Mouse (Mus musculus): ENCODE measurements at regions not wholly inside any gene's neighbourhood (a gene's known extent, or its start where the extent isn't known, plus 50 kb on each side); places are given as distances from the start of the nearest gene placed in this dataset.

DNA sequence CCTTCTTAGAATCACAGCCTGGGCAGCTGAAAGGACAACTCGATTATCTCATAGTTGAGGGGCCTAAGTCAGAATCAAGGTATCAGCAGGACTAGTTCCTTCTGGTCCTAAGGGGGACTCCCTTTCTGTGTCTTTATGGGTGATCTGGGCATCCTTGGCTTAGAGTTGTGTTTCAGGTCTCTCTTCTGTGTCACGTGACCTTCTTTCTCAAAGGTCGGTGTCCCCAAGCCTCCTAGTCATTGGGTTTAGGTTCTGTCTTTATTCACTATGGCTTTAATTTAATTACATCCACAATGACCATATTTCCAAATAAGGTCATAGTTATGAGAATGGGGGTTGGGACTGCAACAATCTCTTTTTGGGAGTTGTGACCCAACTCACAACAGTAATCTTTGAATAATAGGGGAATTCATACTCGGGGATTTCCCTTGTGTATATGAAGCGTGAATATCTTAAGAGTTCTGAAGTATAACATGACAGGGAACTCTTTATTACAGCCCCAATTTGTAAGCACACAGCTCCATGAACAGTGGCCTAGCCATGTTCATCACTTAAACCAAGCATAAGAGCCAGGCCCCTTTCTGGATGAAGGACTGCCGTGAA lies 263.8 kb downstream of the Gm49356 start:
- no peak overlapping the region for H3K9ac ChIP-seq (ENCODE audit: low read depth, low read length)
- no peak overlapping the region for H3K4me2 ChIP-seq (replicated peaks; ENCODE audit: low read depth, low read length)
- ATAC-seq (ENCODE audit: low FRiP score) = no peak
- H3K36me3 ChIP-seq (ENCODE audit: control insufficient read depth, insufficient read depth, low read length) = no peaks in the 10 kb centered on the region
- no peaks in the 10 kb centered on the region for H3K27me3 ChIP-seq (ENCODE audit: control insufficient read depth, insufficient read depth, low read length)
- no peak for DNase-seq (ENCODE audit: low spot score)
- no peaks in the 10 kb centered on the region; the same call in 1 of the 2 replicates for H3K4me1 ChIP-seq (replicated peaks; ENCODE audit: control insufficient read depth, insufficient read depth, low read length)
- 91% methylated on average over 6 of the region's 6 CpGs for WGBS
- H3K9me3 ChIP-seq (ENCODE audit: control insufficient read depth, low read length) = no peaks in the 10 kb centered on the region
- H3K27ac ChIP-seq (ENCODE audit: low read depth, low read length) = no peak overlapping the region
- H3K4me3 ChIP-seq (ENCODE audit: low read depth, low read length) = no peak overlapping the region

GRCm38 (mm10) chr15:59153416-59154250 lies 264.5 kb downstream of the Gm49356 start:
- Histone ChIP-seq H3K27me3 (ENCODE audit: control insufficient read depth, insufficient read depth, low read length) (no peaks in the 10 kb centered on the region), H3K27ac (ENCODE audit: low read depth, low read length) (no peak overlapping the region), H3K9me3 (ENCODE audit: control insufficient read depth, low read length) (no peaks in the 10 kb centered on the region), H3K4me3 (ENCODE audit: low read depth, low read length) (no peak overlapping the region), H3K4me2 (replicated peaks; ENCODE audit: low read depth, low read length) (no peak overlapping the region), H3K4me1 (replicated peaks; ENCODE audit: control insufficient read depth, insufficient read depth, low read length) (no peaks in the 10 kb centered on the region; the same call in 1 of the 2 replicates), H3K9ac (ENCODE audit: low read depth, low read length) (no peak overlapping the region), H3K36me3 (ENCODE audit: control insufficient read depth, insufficient read depth, low read length) (no peaks in the 10 kb centered on the region)
- WGBS = 58% methylated on average over 16 of the region's 16 CpGs
- DNase-seq (ENCODE audit: low spot score) (no peak), ATAC-seq (ENCODE audit: low FRiP score) (no peak)

DNA sequence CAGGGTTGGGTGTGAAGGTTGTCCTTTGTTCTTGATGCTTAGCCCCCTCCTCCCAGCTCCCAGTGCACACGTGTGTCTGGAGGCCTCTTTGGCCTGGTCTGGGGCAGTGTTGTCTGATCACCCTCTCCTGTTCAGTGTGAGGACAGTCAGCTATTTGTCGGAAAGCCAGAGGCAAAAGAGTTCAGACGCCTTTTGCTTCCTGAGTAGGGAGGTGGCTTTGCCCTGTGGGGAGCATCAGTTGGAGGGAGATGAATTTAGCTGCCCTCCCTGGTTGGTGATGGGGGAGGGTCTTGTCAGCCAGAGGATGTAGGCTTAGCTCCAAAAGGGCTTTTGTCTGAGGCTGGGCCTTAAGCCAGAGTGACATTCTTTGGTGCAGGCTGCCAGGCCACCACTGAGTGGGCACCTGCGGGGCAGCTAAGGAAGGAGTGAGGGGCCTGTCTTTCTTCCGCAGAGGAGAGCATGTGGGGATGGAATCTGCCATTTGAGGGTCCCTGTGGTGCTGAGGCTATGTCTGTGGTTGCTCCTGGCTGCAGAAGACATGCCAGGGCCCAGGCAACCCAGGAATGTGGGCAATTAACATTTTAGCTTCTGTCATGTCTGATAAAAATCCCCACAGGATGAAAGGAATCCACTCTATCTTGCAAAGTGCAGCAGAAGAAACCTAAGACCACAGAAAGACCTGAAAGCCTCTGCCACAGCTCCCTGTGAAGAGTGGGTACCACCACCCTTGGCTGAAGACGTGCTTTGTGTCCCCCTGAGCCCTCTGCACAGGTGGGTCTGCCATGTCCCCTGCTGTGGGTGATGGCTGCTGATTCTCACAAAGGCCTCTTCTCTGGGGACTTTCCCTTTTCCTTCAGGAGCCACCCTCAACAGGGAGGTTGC lies 265.6 kb downstream of the Gm49356 start:
- WGBS = 12% methylated on average over 6 of the region's 6 CpGs
- H3K4me1 ChIP-seq (replicated peaks; ENCODE audit: control insufficient read depth, insufficient read depth, low read length) = no peaks in the 10 kb centered on the region; the same call in 1 of the 2 replicates
- no peaks in the 10 kb centered on the region for H3K27me3 ChIP-seq (ENCODE audit: control insufficient read depth, insufficient read depth, low read length)
- H3K36me3 ChIP-seq (ENCODE audit: control insufficient read depth, insufficient read depth, low read length) = no peaks in the 10 kb centered on the region
- H3K9ac ChIP-seq (ENCODE audit: low read depth, low read length) = no peak overlapping the region
- H3K9me3 ChIP-seq (ENCODE audit: control insufficient read depth, low read length) = no peaks in the 10 kb centered on the region
- ATAC-seq (ENCODE audit: low FRiP score) = peak; percentile 66
- H3K27ac ChIP-seq (ENCODE audit: low read depth, low read length) = no peak overlapping the region
- no peak overlapping the region for H3K4me3 ChIP-seq (ENCODE audit: low read depth, low read length)
- no peak overlapping the region for H3K4me2 ChIP-seq (replicated peaks; ENCODE audit: low read depth, low read length)
- DNase-seq (ENCODE audit: low spot score) = peak; percentile 31

GRCm38 (mm10) chr15:59155289-59155623 lies 266.2 kb downstream of the Gm49356 start:
- DNase-seq (ENCODE audit: low spot score) = no peak
- no peaks in the 10 kb centered on the region for H3K9me3 ChIP-seq (ENCODE audit: control insufficient read depth, low read length)
- H3K4me2 ChIP-seq (replicated peaks; ENCODE audit: low read depth, low read length) = no peak overlapping the region
- H3K9ac ChIP-seq (ENCODE audit: low read depth, low read length) = no peak overlapping the region
- no peaks in the 10 kb centered on the region for H3K27me3 ChIP-seq (ENCODE audit: control insufficient read depth, insufficient read depth, low read length)
- no peak overlapping the region for H3K4me3 ChIP-seq (ENCODE audit: low read depth, low read length)
- H3K36me3 ChIP-seq (ENCODE audit: control insufficient read depth, insufficient read depth, low read length) = no peaks in the 10 kb centered on the region
- H3K27ac ChIP-seq (ENCODE audit: low read depth, low read length) = no peak overlapping the region
- ATAC-seq (ENCODE audit: low FRiP score) = no peak
- no peaks in the 10 kb centered on the region; the same call in 1 of the 2 replicates for H3K4me1 ChIP-seq (replicated peaks; ENCODE audit: control insufficient read depth, insufficient read depth, low read length)

- Histone ChIP-seq H3K4me3 (ENCODE audit: low read depth, low read length) (no peak overlapping the region), H3K9ac (ENCODE audit: low read depth, low read length) (no peak overlapping the region), H3K4me1 (replicated peaks; ENCODE audit: control insufficient read depth, insufficient read depth, low read length) (no peaks in the 10 kb centered on the region; the same call in 1 of the 2 replicates), H3K4me2 (replicated peaks; ENCODE audit: low read depth, low read length) (no peak overlapping the region), H3K36me3 (ENCODE audit: control insufficient read depth, insufficient read depth, low read length) (no peaks in the 10 kb centered on the region), H3K9me3 (ENCODE audit: control insufficient read depth, low read length) (no peaks in the 10 kb centered on the region), H3K27ac (ENCODE audit: low read depth, low read length) (no peak overlapping the region), H3K27me3 (ENCODE audit: control insufficient read depth, insufficient read depth, low read length) (no peaks in the 10 kb centered on the region)
- DNase-seq (ENCODE audit: low spot score) (no peak), ATAC-seq (ENCODE audit: low FRiP score) (no peak)
- WGBS = 92% methylated on average over 7 of the region's 7 CpGs
These were observed 267.2 kb downstream of the Gm49356 start for GRCm38 (mm10) chr15:59156328-59156727.

- no peaks in the 10 kb centered on the region; the same call in 1 of the 2 replicates for H3K4me1 ChIP-seq (replicated peaks; ENCODE audit: control insufficient read depth, insufficient read depth, low read length)
- no peaks in the 10 kb centered on the region for H3K36me3 ChIP-seq (ENCODE audit: control insufficient read depth, insufficient read depth, low read length)
- WGBS = 92% methylated on average over 4 of the region's 4 CpGs
- H3K9me3 ChIP-seq (ENCODE audit: control insufficient read depth, low read length) = no peaks in the 10 kb centered on the region
- DNase-seq (ENCODE audit: low spot score) (no peak), ATAC-seq (ENCODE audit: low FRiP score) (no peak)
- H3K4me2 ChIP-seq (replicated peaks; ENCODE audit: low read depth, low read length) = no peak overlapping the region
- no peak overlapping the region for H3K9ac ChIP-seq (ENCODE audit: low read depth, low read length)
- H3K27me3 ChIP-seq (ENCODE audit: control insufficient read depth, insufficient read depth, low read length) = no peaks in the 10 kb centered on the region
- no peak overlapping the region for H3K27ac ChIP-seq (ENCODE audit: low read depth, low read length)
- H3K4me3 ChIP-seq (ENCODE audit: low read depth, low read length) = no peak overlapping the region
These were observed 269.7 kb downstream of the Gm49356 start for GRCm38 (mm10) chr15:59158760-59159159.

DNA sequence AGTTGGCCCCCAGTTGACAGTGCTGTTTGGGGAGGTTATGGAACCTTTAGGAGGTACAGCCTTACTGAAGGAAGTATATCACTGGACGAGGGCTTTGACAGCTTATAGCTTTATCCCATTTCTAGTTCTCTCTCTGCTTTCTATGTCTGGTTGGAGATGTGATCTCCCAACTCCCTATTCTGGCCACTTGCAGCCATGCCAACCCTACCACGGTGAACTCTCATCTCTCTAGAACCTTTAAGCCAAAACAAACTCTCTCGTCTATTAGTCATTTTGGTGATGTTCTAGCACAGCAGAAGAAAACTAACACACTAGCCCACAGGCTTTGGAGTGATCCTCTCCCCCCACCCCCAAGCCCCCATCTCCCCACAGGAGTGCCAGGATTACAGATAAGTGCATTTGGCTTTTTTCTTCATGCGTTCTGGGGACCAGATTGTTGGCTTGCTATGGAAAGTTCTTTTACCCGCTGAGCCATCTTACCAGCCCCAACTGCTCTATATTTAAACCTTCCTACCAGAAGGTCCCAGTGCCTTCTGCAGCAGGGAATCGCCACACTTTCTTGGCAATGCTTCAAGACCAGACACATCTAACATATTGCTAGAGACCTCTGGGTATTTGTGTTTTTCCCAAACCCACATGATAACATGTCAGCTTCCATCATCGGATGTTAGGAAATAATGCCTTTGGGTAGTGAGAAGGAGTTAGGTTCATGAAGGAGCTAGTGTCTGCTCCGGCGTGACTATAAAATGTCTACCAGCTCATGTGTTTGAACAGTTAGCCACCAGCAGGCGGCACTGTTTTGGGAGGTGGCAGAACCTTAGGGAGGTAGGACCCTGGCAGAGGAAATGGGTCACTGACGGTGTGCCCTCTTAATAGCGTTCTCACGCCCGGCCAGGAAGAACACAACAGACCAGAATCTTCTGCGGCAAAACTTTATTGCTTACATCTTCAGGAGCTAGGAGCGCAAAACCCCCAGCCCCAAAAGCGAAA lies 272.1 kb downstream of the Gm49356 start:
- no peak overlapping the region for H3K4me3 ChIP-seq (ENCODE audit: low read depth, low read length)
- H3K27ac ChIP-seq (ENCODE audit: low read depth, low read length) = no peak overlapping the region
- H3K4me2 ChIP-seq (replicated peaks; ENCODE audit: low read depth, low read length) = no peak overlapping the region
- DNase-seq (ENCODE audit: low spot score) = no peak
- no peaks in the 10 kb centered on the region for H3K9me3 ChIP-seq (ENCODE audit: control insufficient read depth, low read length)
- 95% methylated on average over 15 of the region's 17 CpGs for WGBS
- H3K27me3 ChIP-seq (ENCODE audit: control insufficient read depth, insufficient read depth, low read length) = no peaks in the 10 kb centered on the region
- no peak for ATAC-seq (ENCODE audit: low FRiP score)
- no peak overlapping the region for H3K9ac ChIP-seq (ENCODE audit: low read depth, low read length)
- no peaks in the 10 kb centered on the region for H3K36me3 ChIP-seq (ENCODE audit: control insufficient read depth, insufficient read depth, low read length)
- no peaks in the 10 kb centered on the region for H3K4me1 ChIP-seq (replicated peaks; ENCODE audit: control insufficient read depth, insufficient read depth, low read length)

Measured in hindbrain, embryonic 11.5 days (tissue).